Mouse (Mus musculus): ENCODE results near the gene Tsc2.

Tsc2 gene

GRCm38 (mm10) chr17:24608874-24609273 is 23.6 kb downstream of the Tsc2 start:
- in situ Hi-C loops (cut with MboI, MseI): no loop called here

- in situ Hi-C loops (cut with MboI, MseI): no loop called here
Observed at GRCm38 (mm10) chr17:24608370-24608769, 24.1 kb downstream of the Tsc2 start.

- in situ Hi-C loops (cut with MboI, MseI): no loop called here
Observed at GRCm38 (mm10) chr17:24604557-24604956, 27.9 kb downstream of the Tsc2 start.

- in situ Hi-C loops (cut with MboI, MseI): no loop called here
Observed at GRCm38 (mm10) chr17:24603961-24604360, 28.5 kb downstream of the Tsc2 start.

- in situ Hi-C loops (cut with MboI, MseI): no loop called here
Observed at GRCm38 (mm10) chr17:24600502-24600901, 31.9 kb downstream of the Tsc2 start.

- in situ Hi-C loops (cut with MboI, MseI): no loop called here
Observed at GRCm38 (mm10) chr17:24597989-24598388, 34.4 kb downstream of the Tsc2 start.

- in situ Hi-C loops (cut with MboI, MseI): no loop called here
Observed at GRCm38 (mm10) chr17:24596471-24597183, 35.8 kb downstream of the Tsc2 start.

- in situ Hi-C loops (cut with MboI, MseI): no loop called here
Observed at GRCm38 (mm10) chr17:24596073-24596466, 36.4 kb downstream of the Tsc2 start.

- in situ Hi-C loops (cut with MboI, MseI): no loop called here
Observed at GRCm38 (mm10) chr17:24595126-24596072, 37.0 kb downstream of the Tsc2 start.

- in situ Hi-C loops (cut with MboI, MseI): no loop called here
Observed at GRCm38 (mm10) chr17:24593992-24594890, 38.2 kb downstream of the Tsc2 start.

GRCm38 (mm10) chr17:24593248-24593647 is 39.2 kb downstream of the Tsc2 start:
- in situ Hi-C loops (cut with MboI, MseI): no loop called here

- in situ Hi-C loops (cut with MboI, MseI): no loop called here
Observed at GRCm38 (mm10) chr17:24591695-24592094, 40.7 kb downstream of the Tsc2 start.

- in situ Hi-C loops (cut with MboI, MseI): no loop called here
Observed at GRCm38 (mm10) chr17:24590943-24591342, 41.5 kb downstream of the Tsc2 start.

GRCm38 (mm10) chr17:24586532-24586931 is 45.9 kb downstream of the Tsc2 start:
- in situ Hi-C loops (cut with MboI, MseI): no loop called here

GRCm38 (mm10) chr17:24584520-24584919 is 47.9 kb downstream of the Tsc2 start:
- in situ Hi-C loops (cut with MboI, MseI): no loop called here

- in situ Hi-C loops (cut with MboI, MseI): no loop called here
Observed at GRCm38 (mm10) chr17:24583599-24584460, 48.6 kb downstream of the Tsc2 start.

GRCm38 (mm10) chr17:24580287-24580686 is 52.1 kb downstream of the Tsc2 start:
- in situ Hi-C loops (cut with MboI, MseI): no loop called here

GRCm38 (mm10) chr17:24579532-24579931 is 52.9 kb downstream of the Tsc2 start:
- in situ Hi-C loops (cut with MboI, MseI): loop anchor here (5.0 kb wide), 1 partner anchor 43 kb away; no protein-coding TSS in a partner anchor

- in situ Hi-C loops (cut with MboI, MseI): no loop called here
Observed at GRCm38 (mm10) chr17:24573811-24574210, 58.6 kb downstream of the Tsc2 start.

GRCm38 (mm10) chr17:24572651-24573245 is 59.7 kb downstream of the Tsc2 start:
- in situ Hi-C loops (cut with MboI, MseI): no loop called here
